Mouse (Mus musculus) kidney, embryonic 16.5 days (tissue): ENCODE results near the gene Ankrd44. TPM values are rescaled to one million over a fixed set of nuclear protein-coding genes. Genes with fewer than 3 reads are reported as not detected.

Experiments used
- ATAC-seq: fragments of 200-750 bp; cut with Nextera tagmentation; 2 replicates; pipeline ENCODE4 v1.8.0; 2017; ENCODE audit warnings: moderate TSS enrichment; ENCODE audit not compliant: low FRiP score, low TSS enrichment
- H3K27ac ChIP-seq: fragments of 300-500 bp; sonication (generic); 2 replicates; pipeline ENCODE4 v1.5.1; 2014; ENCODE audit warnings: low read length
- H3K27me3 ChIP-seq: fragments of 300-500 bp; sonication (generic); 2 replicates; pipeline ENCODE4 v1.6.1; 2014; ENCODE audit warnings: low read length, control low read depth, mixed read lengths; ENCODE audit not compliant: insufficient read depth
- H3K36me3 ChIP-seq: fragments of 300-500 bp; sonication (generic); 2 replicates; pipeline ENCODE4 v1.6.1; 2014; ENCODE audit warnings: low read length, control low read depth, mixed read lengths; ENCODE audit not compliant: insufficient read depth
- H3K4me1 ChIP-seq: fragments of 300-500 bp; sonication (generic); 2 replicates; pipeline ENCODE4 v1.6.1; 2014; ENCODE audit warnings: low read length, control low read depth, mixed read lengths; ENCODE audit not compliant: insufficient read depth
- H3K4me2 ChIP-seq: fragments of 300-500 bp; sonication (generic); replicated peaks from 2 replicates; pipeline ENCODE4 v1.6.1; 2014; ENCODE audit warnings: low read depth, low read length
- H3K4me3 ChIP-seq: fragments of 300-500 bp; sonication (generic); 2 replicates; pipeline ENCODE4 v1.5.1; 2014; ENCODE audit warnings: mild to moderate bottlenecking, low read length
- H3K9ac ChIP-seq: fragments of 300-500 bp; sonication (generic); replicated peaks from 2 replicates; pipeline ENCODE4 v1.6.1; 2014; ENCODE audit warnings: low read length
- H3K9me3 ChIP-seq: fragments of 300-500 bp; sonication (generic); 2 replicates; pipeline ENCODE4 v1.6.1; 2016; ENCODE audit warnings: low read length, control low read depth
- WGBS: fragments of 180-500 bp; shearing (Covaris S2); extraction: QIAGEN DNeasy Blood & Tissue Kit; methylation state at CpG from one replicate; pipeline ENCODE4 v1.1.7; 2014; 5-methylcytosine and 5-hydroxymethylcytosine counted together
- polyA plus RNA-seq: library from polyadenylated mRNA; unstranded; fragments of >200 nt; fragmentation: Nextera tagmentation; extraction: Ambion mirVana; gene quantifications from 2 replicates; pipeline ENCODE4 v1.2.1, GENCODE M21; 2015

Gene Ankrd44
- polyA plus RNA-seq, 1 experiment from 2014 or later = 6.6 TPM

DNA sequence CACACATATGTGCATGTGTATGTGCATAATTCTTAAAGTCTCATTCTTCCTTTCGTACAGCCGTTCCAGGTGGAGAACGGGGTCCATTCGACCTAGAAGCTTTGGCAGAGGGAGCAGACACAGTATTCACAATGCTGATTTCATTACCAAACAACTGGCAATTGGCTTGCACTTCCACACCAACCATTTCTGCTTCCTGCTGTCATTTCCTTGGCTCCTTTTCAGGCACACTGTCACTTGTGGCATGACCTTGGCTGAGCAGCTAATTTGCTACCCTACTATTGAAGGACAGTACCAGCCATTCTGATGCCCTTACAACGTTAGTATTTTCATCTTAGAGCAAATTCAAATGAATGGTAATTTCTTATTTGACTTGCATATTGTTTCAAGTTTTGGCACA is 277.9 kb downstream of the Ankrd44 start:
- no peak for ATAC-seq
- 85% methylated on average over 5 of the region's 5 CpGs for WGBS
- Histone ChIP-seq H3K4me1 (0 out of 2 replicates have a peak, but pooled peaks cover 3% of the 10 kb centered on the region), H3K27ac (no peak overlapping the region), H3K36me3 (no peaks in the 10 kb centered on the region), H3K27me3 (no peaks in the 10 kb centered on the region), H3K9me3 (no peaks in the 10 kb centered on the region), H3K9ac (no peak overlapping the region), H3K4me3 (no peak overlapping the region), H3K4me2 (no peak overlapping the region)

DNA sequence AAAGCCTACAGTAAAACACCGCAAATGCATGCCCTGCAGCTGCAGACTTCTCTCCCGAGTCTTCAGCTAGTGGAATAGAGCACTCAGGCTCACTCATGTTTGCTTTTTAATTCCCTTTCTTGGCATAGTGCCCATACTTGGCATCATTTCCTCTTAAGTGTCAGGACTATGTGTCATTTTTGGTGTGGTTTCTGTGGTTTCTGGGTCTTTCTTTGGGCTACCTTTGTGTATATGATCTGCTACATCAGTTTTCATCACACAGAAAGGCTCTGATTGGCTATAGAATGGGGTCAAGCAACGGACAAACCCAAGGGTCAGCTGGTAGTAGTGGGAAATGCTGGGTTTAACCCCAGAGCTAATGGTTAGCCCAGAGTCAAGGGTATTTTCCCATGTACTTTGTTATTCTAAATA is 278.8 kb downstream of the Ankrd44 start:
- H3K27me3 ChIP-seq = no peaks in the 10 kb centered on the region
- 0 out of 2 replicates have a peak, but pooled peaks cover 3% of the 10 kb centered on the region for H3K4me1 ChIP-seq
- no peak overlapping the region for H3K4me3 ChIP-seq
- ATAC-seq = no peak
- H3K9ac ChIP-seq = no peak overlapping the region
- no peak overlapping the region for H3K27ac ChIP-seq
- no peaks in the 10 kb centered on the region for H3K9me3 ChIP-seq
- H3K4me2 ChIP-seq = no peak overlapping the region
- H3K36me3 ChIP-seq = no peaks in the 10 kb centered on the region
- WGBS = 59% methylated on average over 3 of the region's 3 CpGs

DNA sequence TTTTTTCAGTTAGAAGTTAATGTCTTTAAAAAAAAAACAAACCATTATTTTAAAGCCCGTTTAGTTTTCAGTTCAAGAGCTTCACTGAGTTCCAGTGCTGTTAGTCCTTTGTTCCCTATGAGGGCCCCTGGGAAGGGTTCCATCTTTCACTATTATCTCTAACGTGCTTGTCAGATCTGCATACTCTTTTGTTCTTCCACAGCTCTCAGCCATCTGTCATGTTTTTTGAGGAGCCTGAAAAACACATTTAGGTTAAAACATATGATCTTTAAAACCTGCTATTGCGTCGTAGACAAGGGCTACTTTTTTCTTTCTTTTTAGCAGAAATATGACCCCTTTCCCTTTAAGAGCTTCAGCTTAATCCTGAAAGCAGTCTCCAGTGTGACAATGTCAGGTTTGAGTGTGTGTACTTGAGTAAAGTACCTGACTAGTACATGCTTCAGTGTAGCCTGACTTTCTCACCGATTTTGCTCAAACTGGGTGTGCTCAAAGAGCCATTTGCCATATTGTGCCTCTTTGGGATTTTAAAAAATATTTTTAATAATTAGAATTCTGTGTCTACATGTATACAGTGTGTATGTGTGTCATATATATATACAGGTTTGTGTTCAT is 285.9 kb downstream of the Ankrd44 start:
- H3K9ac ChIP-seq = no peak overlapping the region
- no peak overlapping the region for H3K27ac ChIP-seq
- no peak for ATAC-seq
- H3K4me1 ChIP-seq = no peaks in the 10 kb centered on the region
- 47% methylated on average over 5 of the region's 5 CpGs for WGBS
- no peak overlapping the region for H3K4me3 ChIP-seq
- H3K27me3 ChIP-seq = no peaks in the 10 kb centered on the region
- H3K9me3 ChIP-seq = no peaks in the 10 kb centered on the region
- no peaks in the 10 kb centered on the region for H3K36me3 ChIP-seq
- H3K4me2 ChIP-seq = no peak overlapping the region

DNA sequence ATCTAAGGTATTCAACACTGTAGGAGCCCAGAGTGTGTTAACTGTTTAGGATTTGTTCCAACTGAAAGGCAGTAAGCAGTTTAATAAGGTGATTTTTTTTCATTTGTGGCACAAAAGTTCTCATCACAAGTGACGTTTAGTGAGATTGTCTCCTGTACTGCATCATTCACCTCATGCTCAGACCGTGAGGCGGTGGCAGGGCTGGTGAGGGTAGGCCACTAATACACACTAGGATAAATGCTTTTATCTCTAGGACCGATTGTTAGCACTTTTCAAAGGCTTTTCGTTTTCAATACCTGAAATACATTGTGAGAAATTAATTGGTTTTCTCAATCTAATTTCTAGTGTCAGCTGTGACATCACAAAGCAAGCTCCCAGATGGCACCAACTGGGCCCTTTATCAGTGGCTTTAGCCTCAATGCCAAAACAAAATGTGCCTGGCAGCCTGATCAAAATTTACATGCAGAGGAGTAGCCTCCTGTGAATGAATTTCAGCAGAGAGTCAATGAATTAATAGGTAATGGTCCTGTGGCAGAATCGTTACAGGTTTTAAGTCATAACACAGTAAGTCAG is 286.6 kb downstream of the Ankrd44 start:
- H3K27ac ChIP-seq = no peak overlapping the region
- WGBS = 86% methylated on average over 6 of the region's 6 CpGs
- no peaks in the 10 kb centered on the region for H3K27me3 ChIP-seq
- H3K4me2 ChIP-seq = no peak overlapping the region
- H3K9me3 ChIP-seq = no peaks in the 10 kb centered on the region
- no peak for ATAC-seq
- no peak overlapping the region for H3K4me3 ChIP-seq
- H3K4me1 ChIP-seq = no peaks in the 10 kb centered on the region
- H3K9ac ChIP-seq = no peak overlapping the region
- H3K36me3 ChIP-seq = no peaks in the 10 kb centered on the region

DNA sequence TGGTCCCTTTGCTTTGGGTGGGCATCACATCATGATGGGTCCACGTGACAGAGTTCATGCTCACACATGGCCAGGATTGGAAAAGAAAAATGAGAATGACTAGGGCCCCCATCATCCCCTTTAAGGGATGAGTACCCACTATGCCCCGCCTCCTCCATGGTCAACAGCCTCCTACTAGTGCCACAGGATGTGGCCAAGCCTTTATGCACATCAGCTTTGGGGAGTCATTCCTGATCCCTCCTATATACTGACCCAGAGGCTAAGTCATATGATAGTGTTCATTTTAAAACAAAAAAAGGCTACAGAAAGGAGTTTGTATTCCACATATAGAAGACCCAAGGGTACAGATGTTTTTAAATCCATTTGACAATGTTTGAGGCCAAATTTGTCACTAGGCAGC is 287.1 kb downstream of the Ankrd44 start:
- Histone ChIP-seq H3K9me3 (no peaks in the 10 kb centered on the region), H3K27ac (no peak overlapping the region), H3K4me2 (no peak overlapping the region), H3K36me3 (no peaks in the 10 kb centered on the region), H3K27me3 (no peaks in the 10 kb centered on the region), H3K4me1 (no peaks in the 10 kb centered on the region), H3K9ac (no peak overlapping the region), H3K4me3 (no peak overlapping the region)
- no peak for ATAC-seq
- 90% methylated on average over 2 of the region's 2 CpGs for WGBS

DNA sequence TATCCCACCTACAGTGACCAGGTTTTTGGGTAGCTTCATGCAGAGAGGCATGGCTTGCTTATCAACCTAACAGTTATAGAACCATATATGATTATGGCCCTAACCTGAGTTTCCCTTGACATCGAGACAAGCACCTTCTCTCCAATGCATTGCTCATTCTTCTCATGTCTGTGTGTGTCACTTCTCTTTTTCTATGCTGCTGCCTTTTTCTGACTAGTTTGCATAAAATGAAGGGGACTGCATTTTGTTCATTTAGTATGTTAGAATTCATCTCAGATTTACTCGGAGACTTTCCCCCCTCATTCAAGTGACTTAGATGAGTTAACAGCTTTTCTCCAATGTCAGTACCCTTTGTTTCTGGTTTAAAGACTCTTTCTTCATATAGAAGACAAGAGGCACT is 288.8 kb downstream of the Ankrd44 start:
- no peaks in the 10 kb centered on the region for H3K36me3 ChIP-seq
- no peaks in the 10 kb centered on the region for H3K9me3 ChIP-seq
- H3K4me2 ChIP-seq = no peak overlapping the region
- ATAC-seq = no peak
- H3K4me3 ChIP-seq = no peak overlapping the region
- no peak overlapping the region for H3K9ac ChIP-seq
- 95% methylated on average over 2 of the region's 2 CpGs for WGBS
- no peak overlapping the region for H3K27ac ChIP-seq
- no peaks in the 10 kb centered on the region for H3K27me3 ChIP-seq
- H3K4me1 ChIP-seq = no peaks in the 10 kb centered on the region

DNA sequence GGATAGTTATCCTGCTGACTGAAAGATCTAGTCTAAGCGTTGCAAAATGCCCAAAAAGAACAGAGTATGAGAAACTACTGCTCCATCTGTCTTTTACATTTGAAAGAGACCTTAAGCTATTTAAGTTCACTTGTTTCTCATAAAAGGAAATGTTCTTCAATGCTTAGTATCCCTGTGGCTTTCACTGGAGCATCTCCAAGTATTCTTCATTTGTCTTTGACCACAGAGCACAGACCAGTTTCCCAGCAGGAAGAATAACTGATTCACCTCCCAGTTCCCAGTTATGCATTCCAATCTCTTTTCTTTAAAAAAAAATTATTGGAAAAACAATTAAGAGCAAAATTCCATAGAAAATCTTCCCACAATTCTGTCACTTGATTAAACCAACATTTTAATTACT is 297.1 kb downstream of the Ankrd44 start:
- no peaks in the 10 kb centered on the region for H3K36me3 ChIP-seq
- ATAC-seq = no peak
- H3K4me2 ChIP-seq = no peak overlapping the region
- no peaks in the 10 kb centered on the region for H3K27me3 ChIP-seq
- no peak overlapping the region for H3K4me3 ChIP-seq
- WGBS = 73% methylated on average over 1 of the region's 1 CpGs
- H3K9me3 ChIP-seq = no peaks in the 10 kb centered on the region
- no peaks in the 10 kb centered on the region for H3K4me1 ChIP-seq
- no peak overlapping the region for H3K27ac ChIP-seq
- no peak overlapping the region for H3K9ac ChIP-seq

DNA sequence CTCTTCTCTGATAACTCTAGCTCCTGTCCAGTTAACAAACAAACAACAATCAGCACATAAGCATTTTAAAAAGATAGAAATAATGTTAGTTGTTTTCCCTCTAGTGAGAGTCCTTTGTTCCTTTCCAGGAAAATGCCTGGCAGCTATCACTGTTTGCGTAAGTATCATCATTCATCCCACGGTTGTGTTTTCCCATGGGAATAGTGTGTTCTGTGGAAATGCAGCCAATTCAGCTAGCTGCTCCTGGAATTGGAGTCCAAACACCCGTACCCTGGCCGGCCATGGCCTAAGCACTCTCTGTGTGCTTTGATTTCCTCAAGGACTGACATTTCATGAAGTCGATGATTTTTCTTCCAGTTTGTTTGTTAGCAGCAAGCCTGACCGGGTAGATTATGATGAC is 311.2 kb downstream of the Ankrd44 start:
- Histone ChIP-seq H3K36me3 (no peaks in the 10 kb centered on the region), H3K27ac (no peak overlapping the region), H3K4me1 (no peaks in the 10 kb centered on the region), H3K4me2 (no peak overlapping the region), H3K9ac (no peak overlapping the region), H3K9me3 (peaks cover 6% of the 10 kb centered on the region), H3K27me3 (no peaks in the 10 kb centered on the region), H3K4me3 (no peak overlapping the region)
- no peak for ATAC-seq
- WGBS = 82% methylated on average over 6 of the region's 6 CpGs

DNA sequence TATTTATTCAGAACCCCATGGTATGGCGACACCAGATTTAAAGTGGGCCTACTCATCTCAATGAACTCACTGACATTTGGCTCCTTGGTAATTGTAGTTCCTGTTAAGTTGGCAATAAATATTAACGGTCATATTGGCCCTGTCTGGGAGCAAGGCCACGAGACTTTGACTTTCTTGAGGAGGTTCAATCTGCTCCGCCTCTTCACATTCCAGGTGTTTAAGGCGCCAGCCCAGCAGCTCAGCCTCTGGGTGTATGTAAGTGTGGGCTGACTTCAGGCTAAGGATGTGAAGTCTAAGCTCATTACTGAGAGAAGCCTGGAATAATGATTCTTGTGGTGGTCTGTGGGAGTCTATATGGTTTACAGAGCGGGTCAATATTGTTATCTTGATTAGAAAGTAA is 313.8 kb downstream of the Ankrd44 start:
- H3K4me1 ChIP-seq = no peaks in the 10 kb centered on the region
- H3K4me3 ChIP-seq = no peak overlapping the region
- no peak overlapping the region for H3K27ac ChIP-seq
- H3K9ac ChIP-seq = no peak overlapping the region
- peaks cover 6% of the 10 kb centered on the region for H3K9me3 ChIP-seq
- no peak overlapping the region for H3K4me2 ChIP-seq
- H3K36me3 ChIP-seq = no peaks in the 10 kb centered on the region
- 59% methylated on average over 6 of the region's 6 CpGs for WGBS
- ATAC-seq = no peak
- no peaks in the 10 kb centered on the region for H3K27me3 ChIP-seq

DNA sequence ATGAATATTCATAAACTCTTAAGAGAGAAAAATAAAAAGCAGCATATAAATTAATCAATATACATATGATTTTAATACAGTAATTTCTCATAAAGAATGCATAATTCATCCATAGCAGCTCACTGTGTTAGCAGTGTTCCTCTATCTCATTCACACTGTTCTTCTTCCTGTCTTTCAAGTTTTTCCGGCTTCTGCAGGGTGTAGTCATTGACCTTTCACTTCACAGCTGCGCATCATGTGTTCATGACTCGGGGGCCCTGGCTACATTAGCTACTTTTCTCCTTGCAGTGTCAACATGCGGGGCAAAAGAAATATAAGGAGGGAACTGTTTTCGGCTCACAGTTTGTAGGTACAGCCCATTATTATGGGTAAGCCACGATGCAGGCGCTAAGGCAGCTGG is 314.3 kb downstream of the Ankrd44 start:
- H3K4me3 ChIP-seq = no peak overlapping the region
- WGBS = 56% methylated on average over 7 of the region's 7 CpGs
- ATAC-seq = no peak
- H3K27me3 ChIP-seq = no peaks in the 10 kb centered on the region
- no peak overlapping the region for H3K27ac ChIP-seq
- no peak overlapping the region for H3K4me2 ChIP-seq
- no peaks in the 10 kb centered on the region for H3K36me3 ChIP-seq
- no peaks in the 10 kb centered on the region for H3K4me1 ChIP-seq
- H3K9ac ChIP-seq = no peak overlapping the region
- peaks cover 6% of the 10 kb centered on the region for H3K9me3 ChIP-seq
